Mouse (Mus musculus) small intestine, adult 2 months (tissue): ENCODE results near the gene Cldn34d. TPM values are rescaled to one million over a fixed set of nuclear protein-coding genes. Genes with fewer than 3 reads are reported as not detected.

ENCODE experiments used
- H3K27ac ChIP-seq: fragments of 200-500 bp; 2 replicates; pipeline ENCODE4 v1.5.1; 2012; ENCODE audit warnings: low read depth, low read length, control low read depth, inconsistent platforms; ENCODE audit not compliant: insufficient read depth
- H3K27me3 ChIP-seq: fragments of 200-500 bp; 2 replicates; pipeline ENCODE4 v1.6.1; 2012; ENCODE audit warnings: mild to moderate bottlenecking, moderate library complexity, low read length, inconsistent platforms; ENCODE audit not compliant: control insufficient read depth, insufficient read depth
- H3K36me3 ChIP-seq: fragments of 200-500 bp; 2 replicates; pipeline ENCODE4 v1.6.1; 2012; ENCODE audit warnings: mild to moderate bottlenecking, low read length, control low read depth, inconsistent platforms; ENCODE audit not compliant: control insufficient read depth, insufficient read depth
- H3K4me1 ChIP-seq: fragments of 200-500 bp; 2 replicates; pipeline ENCODE4 v1.6.1; 2012; ENCODE audit warnings: low read length, inconsistent platforms, mixed read lengths; ENCODE audit not compliant: control insufficient read depth, insufficient read depth, insufficient read length
- H3K4me3 ChIP-seq: fragments of 200-500 bp; 2 replicates; pipeline ENCODE4 v1.5.1; 2012; ENCODE audit warnings: low read depth, mild to moderate bottlenecking, control low read depth, inconsistent platforms, low read length, moderate library complexity
- CTCF ChIP-seq: fragments of 200-500 bp; IDR thresholded peaks from 2 replicates; pipeline ENCODE4 v1.5.1; 2012; ENCODE audit warnings: low read depth, mild to moderate bottlenecking, control low read depth, inconsistent platforms, low read length, moderate library complexity, mixed read lengths; ENCODE audit not compliant: insufficient replicate concordance, insufficient read length; ENCODE audit errors: extremely low read depth
- POLR2A ChIP-seq: fragments of 200-500 bp; IDR thresholded peaks from 2 replicates; pipeline ENCODE4 v1.6.1; 2012; ENCODE audit warnings: low read depth, mild to moderate bottlenecking, control low read depth, inconsistent platforms, low read length, moderate library complexity
- WGBS: fragments of 180-500 bp; shearing (Covaris S2); methylation state at CpG from one replicate; pipeline ENCODE4 v1.1.7; 2018; 5-methylcytosine and 5-hydroxymethylcytosine counted together
- polyA plus RNA-seq: library from polyadenylated mRNA; depleted of rRNA; stranded (reverse); fragments of >200 nt; gene quantifications from 2 replicates; pipeline ENCODE4 v1.2.3, GENCODE M21; 2012; rRNA removed

Cldn34d gene
- not detected in 2 replicates for polyA plus RNA-seq

GRCm38 (mm10) chrX:76602824-76603223, at the start of gene Cldn34d:
Cldn34d (minus strand) TSS chrX:76602924.
- WGBS, result 65% methylated on average over 1 of the region's 1 CpGs

GRCm38 (mm10) chrX:76598459-76599206, 4.1 kb downstream of the Cldn34d start:
- Histone ChIP-seq H3K27ac (no peak overlapping the region), H3K4me3 (no peak overlapping the region), H3K4me1 (no peaks in the 10 kb centered on the region), H3K27me3 (no peaks in the 10 kb centered on the region), H3K36me3 (no peaks in the 10 kb centered on the region)
- 50% methylated on average over 5 of the region's 6 CpGs for WGBS
- no peak for TF ChIP-seq CTCF
- no peak for TF ChIP-seq POLR2A

More at GRCm38 (mm10) chrX:76602824-76603223, at the start of gene Cldn34d:
- Histone ChIP-seq H3K27ac (no peak within 1 kb of the TSS), H3K36me3 (no peaks in the 10 kb centered on the region), H3K4me3 (no peak within 1 kb of the TSS), H3K4me1 (no peaks in the 10 kb centered on the region), H3K27me3 (no peaks in the 10 kb centered on the region)
- TF ChIP-seq POLR2A (no peak), CTCF (no peak)

Other genes starting within 250 kb of the Cldn34d start
- gene Cldn34b4, start 209.6 kb downstream of the Cldn34d start, polyA plus RNA-seq, result not detected in 2 replicates